Mouse (Mus musculus) lung, postnatal 4 days (tissue): ENCODE measurements around the gene Irx5.

ENCODE experiments used
- DNase-seq, 2 experiments: peaks; one replicate each; pipeline ENCODE4 v3.0.0; 2021

Irx5 gene

DNA sequence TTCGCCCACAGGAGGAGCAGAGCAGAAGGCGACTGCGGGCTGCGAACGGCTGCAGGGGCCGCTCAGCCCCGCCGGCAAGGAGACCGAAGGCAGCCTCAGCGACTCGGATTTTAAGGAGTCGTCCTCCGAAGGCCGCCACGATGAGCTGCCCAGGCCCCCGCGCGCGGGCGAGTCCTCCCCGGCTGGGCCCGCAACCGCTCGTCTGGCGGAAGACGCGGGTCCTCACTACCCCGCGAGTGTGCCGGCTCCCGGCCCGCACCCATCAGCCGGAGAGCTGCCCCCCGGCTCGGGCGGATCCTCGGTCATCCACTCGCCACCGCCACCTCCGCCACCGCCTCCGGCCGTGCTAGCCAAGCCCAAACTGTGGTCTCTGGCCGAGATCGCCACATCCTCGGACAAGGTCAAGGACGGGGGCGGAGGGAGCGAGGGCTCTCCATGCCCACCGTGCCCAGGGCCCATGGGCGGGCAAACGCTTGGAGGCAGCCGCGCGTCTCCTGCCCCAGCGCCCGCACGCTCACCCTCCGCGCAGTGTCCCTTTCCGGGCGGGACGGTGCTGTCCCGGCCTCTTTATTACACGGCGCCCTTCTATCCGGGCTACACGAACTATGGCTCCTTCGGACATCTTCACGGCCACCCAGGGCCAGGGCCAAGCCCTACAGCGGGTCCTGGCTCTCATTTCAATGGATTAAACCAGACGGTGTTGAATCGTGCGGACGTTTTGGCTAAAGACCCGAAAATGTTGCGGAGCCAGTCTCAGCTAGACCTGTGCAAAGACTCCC is 2.8 kb downstream of the Irx5 start:
- peak; percentile 43 to 44 for DNase-seq

DNA sequence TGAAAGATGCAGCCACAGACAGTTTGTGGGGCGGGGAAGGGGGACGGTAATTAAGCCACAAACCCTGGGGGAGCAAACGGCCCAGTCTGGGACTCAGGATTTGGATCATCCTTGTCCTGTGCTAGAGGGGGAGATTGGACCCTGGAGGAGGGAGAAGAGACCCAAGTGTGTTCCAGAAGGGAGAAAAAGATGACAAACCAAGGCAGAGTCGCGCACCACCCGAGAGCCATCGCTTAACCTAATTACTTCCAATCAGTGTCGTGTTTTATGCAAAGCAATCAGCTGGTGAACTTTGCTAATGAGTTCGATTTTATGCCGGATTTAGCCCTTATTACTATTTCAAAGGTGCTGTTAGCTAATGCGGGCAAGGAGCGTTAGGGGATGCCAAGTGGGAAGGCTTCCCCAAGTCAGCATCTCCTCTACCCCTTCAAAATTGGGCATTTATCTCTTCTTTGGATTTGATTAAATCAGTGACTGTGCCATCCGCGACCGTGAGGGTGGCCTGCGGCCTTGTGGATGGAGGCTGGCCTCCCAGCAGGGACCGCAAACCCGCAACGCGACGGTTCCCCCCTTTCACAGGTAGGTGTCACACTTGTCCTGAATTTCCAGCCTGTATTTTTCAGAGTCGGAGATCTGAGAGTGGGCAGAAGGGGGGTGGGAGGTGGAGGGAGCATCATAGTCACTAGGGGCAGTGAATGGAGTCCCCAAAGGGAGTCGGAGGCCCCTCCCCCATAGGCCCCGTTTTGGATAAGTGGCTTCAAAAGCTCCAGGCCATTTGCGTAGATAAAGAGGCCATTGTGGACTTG is 4.3 kb downstream of the Irx5 start:
- peak; percentile 74 to 76 for DNase-seq

DNA sequence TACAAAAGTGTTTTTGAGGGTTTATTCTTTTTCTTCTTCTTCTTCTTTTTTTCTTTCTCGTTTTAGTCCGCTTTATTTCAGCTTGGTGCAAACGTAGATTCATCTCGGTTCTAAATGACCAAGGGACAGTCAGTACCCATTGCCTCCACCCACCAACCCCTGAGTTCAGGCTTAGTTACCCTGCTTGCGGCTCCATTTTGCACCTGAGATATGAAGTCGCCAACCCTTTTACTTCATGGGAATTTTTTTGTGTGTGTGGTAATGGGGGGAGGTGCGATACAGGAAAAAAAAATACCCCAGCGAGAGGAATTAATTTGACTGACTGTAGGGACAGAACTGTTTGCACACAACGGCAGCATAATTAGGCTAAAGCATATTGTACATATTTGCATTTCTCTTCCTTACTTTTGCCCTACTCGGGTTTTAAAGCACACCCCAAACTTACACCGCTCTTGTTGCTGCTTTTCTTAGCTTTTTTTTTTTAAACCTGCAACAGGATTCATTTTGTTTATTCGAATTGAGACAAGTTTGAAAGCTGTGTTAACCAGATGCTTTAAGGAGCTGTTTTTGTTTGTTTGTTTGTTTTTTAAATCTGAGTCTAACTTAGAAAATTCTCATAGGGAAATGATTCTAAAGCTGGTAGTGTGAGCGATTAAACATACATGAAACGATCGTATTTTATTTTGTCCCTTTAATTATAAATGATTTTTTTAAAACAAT is 5.1 kb downstream of the Irx5 start:
- no peak for DNase-seq

DNA sequence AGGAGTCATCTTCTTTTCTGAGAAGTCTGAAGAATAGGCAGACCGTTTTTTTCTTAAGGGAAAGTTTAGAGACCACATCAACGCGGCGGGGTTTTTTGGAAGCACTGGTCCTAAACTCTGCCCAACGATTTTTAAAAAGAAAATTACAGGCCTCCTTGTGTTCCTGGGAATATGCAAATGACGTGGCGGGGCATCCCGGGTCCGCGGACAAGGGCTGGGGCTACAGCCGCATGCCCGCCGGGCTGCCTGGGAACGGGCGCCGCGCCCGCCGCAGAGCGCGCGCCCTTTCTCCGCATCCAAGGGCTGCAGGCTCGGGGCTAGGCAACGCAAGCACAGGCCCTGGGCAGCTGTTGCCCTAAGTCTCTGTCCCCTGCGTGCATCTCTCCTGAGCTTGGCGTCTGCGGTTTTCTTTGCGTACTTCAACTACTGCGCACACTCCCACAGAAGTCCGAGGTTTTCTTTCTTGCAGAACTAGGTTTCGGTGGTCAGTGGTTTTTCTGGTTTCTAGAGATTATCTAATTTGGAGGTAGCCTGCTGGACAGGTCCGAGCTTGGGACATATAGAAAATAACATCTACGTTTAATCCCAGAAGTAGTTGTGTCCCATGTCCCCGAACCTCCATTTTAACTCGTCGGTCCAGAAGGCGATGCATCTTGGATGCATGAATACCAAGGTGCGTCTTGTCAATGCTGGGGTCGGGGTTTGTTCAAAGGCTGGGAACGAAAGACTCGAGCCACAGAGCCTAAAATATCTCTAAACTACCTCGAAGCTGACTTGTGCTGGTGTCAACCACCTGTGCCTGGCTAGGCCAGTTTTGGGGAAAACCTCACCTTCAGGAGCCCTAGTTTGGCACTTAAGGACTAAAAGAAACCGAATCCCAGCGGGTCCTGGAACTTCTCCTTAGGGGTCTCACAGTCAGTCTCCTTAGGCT is 6.1 kb downstream of the Irx5 start:
- DNase-seq, result peak in 1 of 2 experiments; percentile 44

DNA sequence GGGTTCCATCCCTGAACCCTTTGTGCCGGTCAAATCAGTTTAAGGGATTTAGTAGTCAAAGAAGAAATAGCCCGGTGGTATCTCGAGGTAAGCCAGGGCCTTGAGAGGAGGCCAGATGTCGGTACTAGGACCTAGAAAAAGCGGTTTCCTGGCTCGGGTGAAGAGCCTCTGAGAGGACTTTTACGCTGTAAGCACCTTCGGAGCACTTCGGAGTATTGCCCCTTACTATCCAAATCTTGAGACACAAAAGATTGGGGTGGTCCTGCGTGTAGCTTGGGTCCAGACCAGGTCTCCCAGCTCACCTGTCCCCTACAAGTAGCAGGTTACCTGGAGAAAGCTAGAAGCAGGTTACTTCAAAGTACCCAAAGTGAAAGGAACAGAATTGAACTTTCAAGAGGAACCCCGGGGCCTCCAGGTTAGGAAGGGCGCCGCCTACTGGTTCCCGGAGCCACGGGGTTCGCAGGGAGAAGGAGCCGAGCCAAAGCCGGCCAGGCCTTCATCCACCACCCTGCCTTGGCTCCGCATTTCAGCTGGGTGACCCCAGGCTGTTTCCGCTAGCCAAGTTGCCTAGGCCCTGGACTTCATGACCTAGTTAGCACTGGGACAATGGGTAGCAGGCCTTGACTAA is 6.8 kb downstream of the Irx5 start:
- peak; percentile 84 to 85 for DNase-seq

DNA sequence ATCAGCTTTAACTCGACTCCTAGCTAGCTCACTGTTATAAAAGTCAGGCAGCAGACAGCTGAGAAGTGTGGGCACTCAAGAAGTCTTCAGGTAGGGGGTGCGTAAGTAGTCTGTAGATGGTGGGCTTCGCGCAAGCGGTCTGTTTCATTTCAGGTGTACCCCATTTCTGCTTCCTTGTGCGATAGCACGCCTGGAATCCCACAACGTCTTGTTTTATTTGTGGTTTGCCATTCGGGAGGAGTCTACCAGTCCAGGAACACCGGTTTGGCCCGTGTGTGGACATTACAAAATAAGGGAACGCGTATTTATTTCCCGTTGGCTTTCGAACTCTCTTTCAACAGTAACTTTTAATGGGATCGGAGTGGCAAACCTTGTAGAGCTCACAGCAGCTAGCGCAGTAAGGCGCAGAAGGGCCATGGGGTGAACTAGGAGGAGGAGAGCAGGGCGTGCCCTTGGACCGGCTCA is 7.4 kb downstream of the Irx5 start:
- DNase-seq, result peak in 1 of 2 experiments; percentile 36

DNA sequence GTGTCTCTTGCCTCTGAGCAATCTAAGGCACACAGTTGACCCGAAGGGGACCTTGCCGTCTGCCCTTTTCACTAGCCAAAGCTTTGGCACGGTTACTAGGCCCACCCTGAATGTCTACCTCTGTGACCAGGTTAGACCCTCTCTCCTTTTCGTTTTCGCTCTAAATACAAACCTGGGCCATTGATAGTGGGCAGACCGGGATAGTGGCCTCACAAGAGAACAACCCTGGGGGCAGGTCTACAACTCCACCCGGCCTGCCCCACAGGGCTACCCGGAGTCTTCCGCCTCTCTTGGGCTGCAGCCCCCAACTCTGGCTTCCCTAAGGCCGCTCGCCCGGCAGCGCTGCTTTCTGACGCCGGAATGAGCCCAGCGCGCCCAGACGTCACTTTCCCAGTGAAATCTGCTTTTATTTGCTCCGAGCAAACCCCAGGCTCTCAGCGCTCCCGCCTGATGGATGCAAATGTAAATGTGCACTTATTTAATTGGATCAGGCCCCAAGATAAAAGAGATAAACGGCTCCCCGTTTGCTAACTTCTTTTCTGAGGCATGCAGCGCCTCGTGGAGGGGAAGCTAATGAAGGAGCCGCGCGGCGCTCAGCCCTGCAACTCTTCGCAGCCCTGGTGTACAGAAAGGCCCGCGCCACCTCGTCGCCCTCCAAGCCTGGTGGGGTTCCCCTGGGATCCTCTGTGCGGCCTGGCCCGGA is 8.0 kb downstream of the Irx5 start:
- peak; percentile 43 to 49 for DNase-seq

DNA sequence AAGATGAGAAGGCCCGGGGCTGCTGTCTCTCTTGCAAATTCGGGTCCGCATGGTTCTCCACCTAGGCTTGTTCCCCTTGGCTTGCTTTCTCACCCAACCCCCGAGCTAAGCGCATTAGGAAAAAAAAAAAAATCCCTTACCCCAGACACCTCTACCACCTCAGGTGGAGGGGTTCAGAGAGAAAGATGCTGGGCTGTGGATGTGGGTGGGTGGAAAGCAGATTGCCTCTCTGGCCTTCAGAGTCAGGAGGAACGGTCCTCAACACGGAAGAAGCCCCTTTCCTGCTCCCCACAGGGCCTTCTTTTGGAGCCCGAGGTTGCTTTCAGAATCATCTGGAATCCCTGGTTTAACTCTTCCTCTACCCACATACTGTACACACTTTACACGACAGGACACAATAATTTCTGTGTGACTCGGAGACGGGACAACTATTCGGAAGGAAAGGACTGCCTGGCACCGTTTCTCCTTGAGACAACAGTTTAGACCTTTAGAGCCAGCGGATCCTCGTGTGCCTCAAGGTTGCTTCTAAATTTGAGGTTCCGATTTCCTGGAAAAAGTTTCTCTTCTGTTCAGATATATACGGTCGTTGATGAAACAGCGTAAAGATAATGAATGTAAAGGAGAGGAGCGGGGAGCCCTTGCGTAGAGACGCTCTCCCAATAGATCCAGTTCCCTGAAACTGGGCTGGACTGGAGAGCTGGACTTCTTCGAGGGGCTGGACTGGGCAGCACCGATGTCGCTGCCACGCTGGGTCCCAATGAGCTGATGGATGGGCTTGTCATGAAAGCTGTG is 8.7 kb downstream of the Irx5 start:
- no peak for DNase-seq

DNA sequence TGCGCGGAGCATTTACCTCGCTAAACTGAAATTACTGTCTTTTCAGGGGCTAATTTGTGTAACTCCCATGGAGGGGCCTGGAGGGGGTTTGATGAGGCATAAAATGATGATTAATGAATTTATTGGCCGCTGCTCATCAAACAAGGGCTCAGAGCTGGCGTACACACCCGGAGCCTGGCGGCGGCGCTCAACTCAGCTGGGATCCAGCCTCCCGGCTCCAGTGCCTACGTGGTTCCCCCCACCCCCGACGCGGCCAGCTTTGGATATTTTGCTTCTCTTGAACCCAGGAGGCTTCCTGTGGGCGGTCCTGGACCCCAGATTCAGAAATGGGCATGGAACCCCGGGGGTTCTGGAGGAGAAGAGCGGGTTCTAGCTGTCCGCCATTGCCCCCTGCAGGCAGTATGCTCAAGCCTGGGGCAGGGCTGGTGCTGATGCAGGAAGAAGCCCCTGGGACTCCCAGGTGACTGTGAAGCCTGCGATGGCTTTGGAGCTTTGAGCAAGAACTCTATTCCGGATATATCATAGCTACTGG is 9.4 kb downstream of the Irx5 start:
- peak; percentile 52 to 54 for DNase-seq

DNA sequence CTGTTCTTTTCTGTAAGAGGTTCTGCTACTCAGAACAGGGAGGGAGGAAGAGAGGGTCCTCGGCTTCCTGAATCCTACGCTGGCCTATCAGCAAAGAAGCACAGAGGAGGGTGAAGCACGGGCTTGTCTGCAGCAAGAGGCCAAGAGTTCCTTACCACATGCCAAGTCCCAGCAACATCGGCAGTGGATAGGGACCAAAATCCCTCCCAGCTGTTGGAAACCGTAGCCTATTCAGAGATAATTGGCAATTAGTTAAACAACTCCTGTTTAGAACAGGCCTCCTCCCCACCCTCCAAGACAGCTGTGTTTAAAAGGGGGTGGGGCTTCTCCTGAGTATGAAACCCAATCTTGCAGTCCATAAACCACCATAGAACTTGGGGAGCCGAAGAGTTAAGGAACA is 22.1 kb downstream of the Irx5 start:
- no peak for DNase-seq

DNA sequence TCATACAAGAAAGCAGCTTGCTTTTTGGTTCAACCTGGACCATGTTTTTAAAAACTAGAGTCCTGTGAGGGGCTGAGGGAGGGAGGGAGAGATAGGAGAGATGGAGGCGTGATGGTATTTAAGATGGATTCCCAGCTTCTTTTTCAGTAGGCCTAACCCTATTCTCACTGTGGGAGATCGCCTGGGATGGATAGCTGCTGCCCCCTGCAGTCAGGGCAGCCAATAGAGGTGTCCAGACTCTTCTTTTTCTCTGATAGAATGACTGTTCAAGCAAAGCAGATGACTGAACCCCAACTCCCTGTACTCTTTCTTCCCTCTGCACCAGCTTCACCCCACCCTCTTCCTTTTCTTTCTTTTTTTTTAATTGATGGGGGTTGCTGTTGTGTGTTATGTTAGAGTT is 23.1 kb downstream of the Irx5 start:
- peak in 1 of 2 experiments; percentile 42 for DNase-seq

DNA sequence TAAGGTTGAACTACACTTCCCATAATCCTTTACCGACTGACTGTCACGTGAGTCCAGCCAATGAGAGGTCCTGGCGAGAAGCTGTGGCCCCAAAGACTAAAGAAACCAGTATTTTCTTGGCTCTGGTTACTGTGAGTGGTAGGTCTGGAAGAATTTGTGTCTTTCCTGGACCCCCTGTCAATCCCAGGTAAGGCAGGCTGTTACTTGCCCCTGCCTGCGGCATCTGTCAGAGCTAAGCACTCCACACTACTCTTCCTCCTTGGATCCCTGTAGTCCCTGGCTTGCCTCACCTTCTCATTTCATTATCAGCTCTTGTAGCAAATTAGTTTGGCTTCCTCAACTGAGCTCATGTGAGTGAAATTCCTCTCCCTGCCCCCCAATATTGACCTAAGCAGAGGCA is 30.5 kb downstream of the Irx5 start:
- no peak for DNase-seq

DNA sequence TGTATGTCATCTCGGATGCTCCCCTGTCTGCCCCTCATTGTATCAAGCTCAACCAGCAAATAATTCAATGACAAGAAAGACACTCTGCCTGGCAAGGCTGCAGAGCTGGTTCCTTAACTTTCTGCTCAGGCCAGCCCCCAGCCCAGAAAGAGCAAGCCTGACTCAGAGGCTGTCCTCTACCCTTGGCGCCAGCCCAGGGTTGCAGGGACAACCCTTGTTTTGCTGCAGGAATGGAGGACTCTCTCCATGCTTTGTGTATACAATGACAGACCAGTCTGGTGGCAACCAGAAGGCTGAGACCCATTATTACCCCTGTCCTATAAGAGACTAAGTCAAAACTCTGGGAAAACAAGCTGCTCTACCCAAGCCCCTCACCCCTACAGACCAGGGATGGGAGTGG is 46.8 kb downstream of the Irx5 start:
- DNase-seq, result no peak

DNA sequence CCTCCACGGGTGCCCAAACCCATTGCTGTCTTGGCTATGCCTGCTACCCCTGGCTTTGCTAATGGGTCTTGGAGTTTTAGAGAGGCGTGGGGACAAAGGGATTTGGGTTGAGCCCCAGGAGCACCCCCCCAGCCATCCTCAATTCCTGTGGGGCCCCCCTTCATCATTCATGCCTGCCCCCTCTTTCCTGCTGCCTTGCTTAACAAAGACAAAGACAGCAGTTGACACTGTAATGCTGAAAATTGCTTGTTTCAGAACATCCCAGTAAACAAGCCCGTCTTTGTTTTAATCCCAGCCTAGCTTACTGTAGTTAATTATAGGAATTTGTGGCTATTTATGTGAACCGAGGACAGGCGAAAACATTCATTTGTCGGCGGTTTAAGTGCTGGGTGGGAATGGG is 50.7 kb downstream of the Irx5 start:
- no peak for DNase-seq

DNA sequence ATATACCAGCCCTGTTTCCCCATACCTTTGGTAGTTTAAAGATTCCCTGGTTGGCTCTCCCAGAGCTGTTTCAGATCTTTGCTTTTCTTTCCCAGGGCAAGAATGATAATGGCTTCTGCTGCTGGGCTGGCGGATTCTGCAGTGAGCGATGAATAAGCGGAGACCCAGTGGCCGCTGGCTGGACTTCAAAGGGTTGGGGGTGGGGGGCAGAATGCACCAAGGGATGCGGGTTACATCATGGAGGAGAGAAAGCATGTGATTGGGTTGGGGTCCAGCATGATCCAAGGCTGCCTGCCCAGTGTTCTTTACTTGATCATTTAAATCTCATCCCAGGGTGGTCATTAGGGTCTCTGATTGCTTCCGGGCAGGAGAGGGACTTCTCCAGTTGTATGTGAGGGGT is 56.2 kb downstream of the Irx5 start:
- no peak for DNase-seq

DNA sequence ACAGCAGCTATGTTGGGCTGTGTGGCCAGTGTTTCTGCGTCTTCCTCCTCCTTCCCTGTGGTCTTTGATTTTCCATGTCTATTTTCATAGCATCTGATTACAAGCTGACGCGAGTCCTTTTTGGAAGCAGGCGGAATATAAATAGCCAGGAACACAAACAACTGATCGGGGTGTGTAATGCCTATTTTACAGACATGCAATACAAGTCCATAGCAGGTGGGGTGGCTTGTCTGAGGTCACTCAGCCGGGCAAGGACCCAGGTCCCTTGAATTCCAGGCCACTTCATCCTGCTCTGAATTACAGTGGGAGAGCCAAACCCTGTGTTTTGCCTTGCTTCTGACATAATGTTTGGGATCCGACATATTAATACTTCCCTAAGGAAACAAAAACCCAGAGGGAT is 63.2 kb downstream of the Irx5 start:
- DNase-seq, result no peak
